Mouse (Mus musculus) large intestine, adult 2 months (tissue): ENCODE data around the gene Prkar1a. TPM values are rescaled to one million over a fixed set of nuclear protein-coding genes. Genes with fewer than 3 reads are reported as not detected.
"Not testable (repeated sequence)": the region's sequence is repeated elsewhere in the genome, so short reads cannot be mapped to it uniquely, and the experiment has no call there.

Experiments used
- DNase-seq: peaks from one replicate; pipeline ENCODE4 v3.0.0-alpha.2; 2012; ENCODE audit warnings: low read depth, low spot score
- WGBS: fragments of 180-500 bp; shearing (Covaris S2); methylation state at CpG from one replicate; pipeline ENCODE4 v1.1.7; 2018; 5-methylcytosine and 5-hydroxymethylcytosine counted together
- polyA plus RNA-seq: library from polyadenylated mRNA; depleted of rRNA; stranded (reverse); fragments of >200 nt; gene quantifications from 2 replicates; pipeline ENCODE4 v1.2.3, GENCODE M21; 2012

Gene Prkar1a
- polyA plus RNA-seq, 1 experiment = 43.8 TPM

- WGBS = 37% methylated on average over 6 of the region's 6 CpGs
- no peak for DNase-seq
These were observed 13.3 kb upstream of the Prkar1a start for GRCm38 (mm10) chr11:109635871-109636395.

GRCm38 (mm10) chr11:109641498-109642222, 7.5 kb upstream of the Prkar1a start:
- no peak for DNase-seq
- WGBS = 73% methylated on average over 5 of the region's 5 CpGs

GRCm38 (mm10) chr11:109648510-109648909, 695 bp upstream of the Prkar1a start:
- no peak for DNase-seq
- WGBS = 50% methylated on average over 7 of the region's 7 CpGs

- no peak for DNase-seq
- 3% methylated on average over 31 of the region's 31 CpGs for WGBS
These were observed 933 bp downstream of the Prkar1a start for GRCm38 (mm10) chr11:109649975-109650701.

- WGBS = under 1% methylated on average over 81 of the region's 90 CpGs
These were observed 1.8 kb downstream of the Prkar1a start for GRCm38 (mm10) chr11:109650788-109651565.

GRCm38 (mm10) chr11:109651566-109652024, 2.4 kb downstream of the Prkar1a start:
- under 1% methylated on average over 21 of the region's 21 CpGs for WGBS
- DNase-seq = no peak

More at GRCm38 (mm10) chr11:109650788-109651565, 1.8 kb downstream of the Prkar1a start:
- DNase-seq = peak; percentile 64

GRCm38 (mm10) chr11:109652505-109652904, 3.3 kb downstream of the Prkar1a start:
- no peak for DNase-seq
- 49% methylated on average over 6 of the region's 6 CpGs for WGBS

GRCm38 (mm10) chr11:109653201-109653600, 4.0 kb downstream of the Prkar1a start:
- DNase-seq = no peak

GRCm38 (mm10) chr11:109654581-109654980, 5.4 kb downstream of the Prkar1a start:
- 77% methylated on average over 6 of the region's 6 CpGs for WGBS
- no peak for DNase-seq

More at GRCm38 (mm10) chr11:109653201-109653600, 4.0 kb downstream of the Prkar1a start:
- WGBS = 56% methylated on average over 8 of the region's 8 CpGs

GRCm38 (mm10) chr11:109656232-109656631, 7.0 kb downstream of the Prkar1a start:
- DNase-seq = no peak

GRCm38 (mm10) chr11:109660526-109660925, 11.3 kb downstream of the Prkar1a start:
- DNase-seq = not testable (repeated sequence)
- WGBS = 80% methylated on average over 8 of the region's 8 CpGs

More at GRCm38 (mm10) chr11:109656232-109656631, 7.0 kb downstream of the Prkar1a start:
- WGBS = 81% methylated on average over 7 of the region's 7 CpGs

GRCm38 (mm10) chr11:109664293-109664692, 15.1 kb downstream of the Prkar1a start:
- WGBS = 76% methylated on average over 13 of the region's 13 CpGs

GRCm38 (mm10) chr11:109665424-109665823, 16.2 kb downstream of the Prkar1a start:
- 79% methylated on average over 6 of the region's 6 CpGs for WGBS

More at GRCm38 (mm10) chr11:109664293-109664692, 15.1 kb downstream of the Prkar1a start:
- DNase-seq = no peak

GRCm38 (mm10) chr11:109666411-109666810, 17.2 kb downstream of the Prkar1a start:
- DNase-seq = no peak
- 84% methylated on average over 13 of the region's 13 CpGs for WGBS

More at GRCm38 (mm10) chr11:109665424-109665823, 16.2 kb downstream of the Prkar1a start:
- no peak for DNase-seq

- no peak for DNase-seq
- 88% methylated on average over 19 of the region's 19 CpGs for WGBS
These were observed 18.2 kb downstream of the Prkar1a start for GRCm38 (mm10) chr11:109667371-109667770.

GRCm38 (mm10) chr11:109668115-109668725, 19.0 kb downstream of the Prkar1a start:
- no peak for DNase-seq
- WGBS = 63% methylated on average over 8 of the region's 8 CpGs

GRCm38 (mm10) chr11:109669149-109669708, 20.0 kb downstream of the Prkar1a start:
- no peak for DNase-seq
- WGBS = 82% methylated on average over 8 of the region's 8 CpGs

GRCm38 (mm10) chr11:109670026-109670916, 21.1 kb downstream of the Prkar1a start:
- no peak for DNase-seq
- 52% methylated on average over 14 of the region's 14 CpGs for WGBS
